Mouse (Mus musculus) liver, embryonic 15.5 days (tissue): ENCODE results near the gene Ccnl1. TPM values are rescaled to one million over a fixed set of nuclear protein-coding genes. Genes with fewer than 3 reads are reported as not detected.
A peak's percentile ranks its signal among the peaks of the same experiment; 100 is the strongest.

Experiments
- ATAC-seq: fragments of 200-750 bp; cut with Nextera tagmentation; 2 replicates; pipeline ENCODE4 v1.8.0; 2017; ENCODE audit warnings: moderate number of reproducible peaks, mild to moderate bottlenecking, moderate library complexity; ENCODE audit not compliant: insufficient read depth
- H3K27ac ChIP-seq: fragments of 300-500 bp; sonication (generic); replicated peaks from 2 replicates; pipeline ENCODE4 v1.5.1; 2015; ENCODE audit warnings: mild to moderate bottlenecking, inconsistent platforms
- H3K27me3 ChIP-seq: fragments of 300-500 bp; sonication (generic); 2 replicates; pipeline ENCODE4 v1.6.1; 2015; ENCODE audit warnings: mild to moderate bottlenecking, inconsistent platforms
- H3K36me3 ChIP-seq: fragments of 300-500 bp; sonication (generic); replicated peaks from 2 replicates; pipeline ENCODE4 v1.6.1; 2015; ENCODE audit warnings: moderate library complexity, mild to moderate bottlenecking, inconsistent platforms
- H3K4me1 ChIP-seq: fragments of 300-500 bp; sonication (generic); replicated peaks from 2 replicates; pipeline ENCODE4 v1.6.1; 2015; ENCODE audit warnings: inconsistent platforms
- H3K4me2 ChIP-seq: fragments of 300-500 bp; sonication (generic); 2 replicates; pipeline ENCODE4 v1.6.1; 2015; ENCODE audit warnings: moderate library complexity, mild to moderate bottlenecking, inconsistent platforms
- H3K4me3 ChIP-seq: fragments of 300-500 bp; sonication (generic); replicated peaks from 2 replicates; pipeline ENCODE4 v1.5.1; 2015; ENCODE audit warnings: mild to moderate bottlenecking, inconsistent platforms
- H3K9ac ChIP-seq: fragments of 300-500 bp; sonication (generic); 2 replicates; pipeline ENCODE4 v1.6.1; 2015; ENCODE audit warnings: moderate library complexity, mild to moderate bottlenecking, inconsistent platforms
- H3K9me3 ChIP-seq: fragments of 300-500 bp; sonication (generic); replicated peaks from 2 replicates; pipeline ENCODE4 v1.6.1; 2016; ENCODE audit warnings: inconsistent platforms
- WGBS: fragments of 180-500 bp; shearing (Covaris S2); methylation state at CpG from one replicate; pipeline ENCODE4 v1.1.7; 2015; ENCODE audit warnings: mixed read lengths; ENCODE audit not compliant: insufficient replicate concordance; 5-methylcytosine and 5-hydroxymethylcytosine counted together
- polyA plus RNA-seq: library from polyadenylated mRNA; unstranded; fragments of >200 nt; fragmentation: Nextera tagmentation; extraction: Ambion mirVana; gene quantifications from 2 replicates; pipeline ENCODE4 v1.2.1, GENCODE M21; 2015

The Ccnl1 gene
- polyA plus RNA-seq, 1 experiment from 2014 or later = 45.2 TPM

DNA sequence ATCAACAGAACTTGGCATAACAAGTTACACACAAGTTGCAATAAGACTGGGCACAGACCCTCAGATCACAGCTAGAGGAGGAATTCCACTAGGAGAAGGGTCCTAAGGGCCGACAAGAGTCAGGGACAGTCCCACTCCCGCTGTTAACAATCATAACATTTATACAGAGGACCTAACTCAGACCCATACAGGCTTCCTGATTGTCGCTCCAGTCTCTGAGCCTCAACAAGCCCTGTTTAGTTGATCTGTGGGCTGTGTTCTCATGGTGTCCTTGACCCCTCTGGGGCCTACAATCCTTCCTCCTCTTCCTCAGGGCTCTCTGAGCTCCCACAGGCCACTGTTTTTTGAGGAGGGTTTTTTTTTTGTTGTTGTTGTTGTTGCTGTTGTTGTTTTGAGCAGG, 18.2 kb upstream of the Ccnl1 start:
- no peaks in the 10 kb centered on the region for H3K27me3 ChIP-seq
- H3K4me1 ChIP-seq = peaks cover 23% of the 10 kb centered on the region
- no peak overlapping the region for H3K9ac ChIP-seq
- no peaks in the 10 kb centered on the region for H3K36me3 ChIP-seq
- 77% methylated on average over 3 of the region's 3 CpGs for WGBS
- H3K27ac ChIP-seq = no peak overlapping the region
- no peak for ATAC-seq
- no peak overlapping the region for H3K4me2 ChIP-seq
- H3K9me3 ChIP-seq = no peaks in the 10 kb centered on the region
- H3K4me3 ChIP-seq = no peak overlapping the region

DNA sequence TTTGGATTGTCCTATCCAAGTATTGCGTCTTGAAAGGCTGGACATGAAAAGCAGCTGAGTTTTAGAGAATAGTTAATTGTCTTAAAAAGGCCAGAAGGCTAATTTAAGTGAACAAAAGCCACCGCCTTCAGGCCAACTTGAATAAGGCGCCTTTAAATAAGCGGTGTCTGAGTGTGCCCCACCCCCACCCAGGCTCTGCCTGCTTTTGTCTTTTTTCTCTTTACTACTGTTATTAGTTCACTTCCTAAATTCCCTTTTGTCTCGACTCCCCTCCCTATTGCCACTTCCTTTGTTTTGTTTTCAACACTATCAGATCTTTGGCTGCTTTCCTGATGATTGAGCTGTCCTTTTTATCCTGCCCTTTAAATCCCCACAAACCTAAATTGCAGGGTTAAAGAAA, 17.3 kb upstream of the Ccnl1 start:
- Histone ChIP-seq H3K9me3 (no peaks in the 10 kb centered on the region), H3K27ac (peak overlapping the region; percentile 97), H3K4me3 (peak overlapping the region; percentile 75), H3K4me1 (peaks cover 23% of the 10 kb centered on the region), H3K36me3 (no peaks in the 10 kb centered on the region), H3K27me3 (no peaks in the 10 kb centered on the region), H3K4me2 (peak overlapping the region; percentile 76), H3K9ac (peak overlapping the region; percentile 59)
- no peak for ATAC-seq
- 2% methylated on average over 5 of the region's 5 CpGs for WGBS

DNA sequence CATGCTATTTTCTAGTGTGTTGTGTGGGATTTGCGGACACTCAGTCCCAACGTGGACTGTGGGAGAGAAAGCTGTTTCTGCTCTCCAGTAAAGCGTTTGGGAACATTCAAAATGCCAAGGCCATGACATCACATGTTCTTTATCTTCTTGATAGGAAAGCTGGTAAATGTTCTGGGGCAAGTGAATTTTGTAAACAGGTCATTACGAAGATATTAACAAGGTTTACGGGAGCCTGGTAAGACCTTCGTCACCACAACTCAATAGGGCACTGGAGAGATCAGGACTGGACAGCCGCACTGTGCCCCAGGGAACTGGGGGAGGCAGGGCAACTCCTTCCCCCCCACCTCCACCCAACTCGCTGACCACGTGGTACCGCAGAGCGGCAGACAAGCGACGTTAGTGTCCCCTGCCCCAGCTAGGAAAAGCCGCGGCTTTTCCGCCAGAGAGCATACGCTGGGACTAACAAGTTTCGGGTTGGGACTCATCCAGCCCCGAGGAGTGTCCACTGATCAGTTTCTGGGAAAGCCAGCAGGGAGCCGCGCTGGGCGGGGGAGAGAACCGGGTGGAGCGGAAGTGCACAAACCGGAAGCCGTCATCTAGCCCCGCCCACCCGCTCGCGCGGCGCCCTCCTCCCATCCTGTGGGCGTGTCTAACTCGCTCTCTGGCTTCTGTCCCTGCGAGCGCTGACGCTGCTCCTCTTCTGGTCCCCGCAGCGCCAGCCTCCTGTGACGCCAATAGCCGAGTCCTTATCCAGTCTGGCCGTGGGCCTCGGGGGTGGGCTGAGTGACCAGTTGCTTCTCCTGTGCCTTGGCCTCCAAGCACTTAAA, 16.4 kb upstream of the Ccnl1 start:
- Histone ChIP-seq H3K9me3 (no peaks in the 10 kb centered on the region), H3K9ac (peak overlapping the region; percentile 78), H3K27ac (peak overlapping the region; percentile 97), H3K27me3 (no peaks in the 10 kb centered on the region), H3K36me3 (no peaks in the 10 kb centered on the region), H3K4me2 (peak overlapping the region; percentile 76), H3K4me3 (peak overlapping the region; percentile 75), H3K4me1 (peaks cover 23% of the 10 kb centered on the region)
- under 1% methylated on average over 43 of the region's 43 CpGs for WGBS
- peak; percentile 96 for ATAC-seq

DNA sequence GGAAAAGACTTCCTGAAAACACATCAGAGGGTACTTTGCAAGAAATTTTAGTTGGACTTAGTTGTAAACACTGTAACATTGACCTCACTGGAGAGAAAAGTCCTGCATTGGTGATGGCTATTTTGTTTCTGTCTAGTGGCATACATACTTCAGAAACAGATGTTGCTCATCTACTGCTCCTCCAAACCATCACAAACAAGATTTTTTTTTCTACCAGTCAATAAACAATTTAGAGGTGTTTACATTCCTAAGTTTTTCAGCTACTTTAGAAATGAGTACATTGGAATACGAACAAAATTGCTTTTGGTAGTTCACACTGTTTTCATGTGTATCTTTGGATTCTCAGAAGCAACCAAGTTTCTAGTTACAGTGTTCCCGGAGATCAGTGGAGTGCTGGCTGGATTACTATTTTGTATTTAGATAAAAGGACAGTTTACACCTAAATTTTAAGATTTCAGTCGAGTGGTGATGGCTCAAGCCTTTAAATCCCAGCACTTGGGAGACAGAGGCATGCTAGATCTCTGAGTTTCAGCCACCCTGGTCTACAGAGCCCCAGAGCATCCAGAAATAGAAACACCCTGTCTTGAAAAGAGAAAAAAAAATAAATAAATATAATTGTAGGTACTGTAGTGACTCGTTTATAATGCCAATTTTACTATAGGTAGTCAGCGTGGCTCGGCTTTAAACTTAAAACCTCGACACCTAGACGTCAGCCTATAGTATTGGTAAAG, 15.6 kb upstream of the Ccnl1 start:
- peak overlapping the region; percentile 76 for H3K4me2 ChIP-seq
- WGBS = 40% methylated on average over 8 of the region's 8 CpGs
- no peaks in the 10 kb centered on the region for H3K27me3 ChIP-seq

DNA sequence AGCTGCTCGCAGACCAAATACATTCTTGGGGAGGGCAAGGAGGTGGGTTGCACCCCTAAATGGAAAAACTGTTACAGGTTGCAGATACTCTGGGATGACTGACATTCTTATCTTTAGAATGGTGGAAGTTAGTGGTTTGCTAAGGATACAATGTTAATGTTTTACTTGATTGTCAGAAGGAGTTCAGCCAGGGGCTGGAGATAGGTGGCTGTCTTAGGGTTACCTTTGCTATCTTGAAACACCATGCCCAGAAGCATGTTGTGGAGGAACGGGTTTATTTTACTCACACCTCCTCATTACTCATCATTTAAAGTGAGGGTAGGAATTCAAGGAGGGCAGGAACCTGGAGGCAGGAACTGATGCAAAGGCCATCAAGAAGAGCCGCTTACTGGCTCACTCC, 11.1 kb upstream of the Ccnl1 start:
- peaks cover 15% of the 10 kb centered on the region for H3K4me1 ChIP-seq
- 52% methylated on average over 3 of the region's 3 CpGs for WGBS
- no peak overlapping the region for H3K4me2 ChIP-seq
- no peak for ATAC-seq
- H3K4me3 ChIP-seq = no peak overlapping the region
- no peaks in the 10 kb centered on the region for H3K9me3 ChIP-seq
- no peak overlapping the region for H3K9ac ChIP-seq
- H3K27ac ChIP-seq = no peak overlapping the region
- H3K36me3 ChIP-seq = no peaks in the 10 kb centered on the region
- H3K27me3 ChIP-seq = no peaks in the 10 kb centered on the region

More for the DNA sequence above, 15.6 kb upstream of the Ccnl1 start:
- H3K4me1 ChIP-seq = peaks cover 23% of the 10 kb centered on the region
- no peak for ATAC-seq
- H3K36me3 ChIP-seq = no peaks in the 10 kb centered on the region
- H3K4me3 ChIP-seq = peak overlapping the region; percentile 75
- peak overlapping the region; percentile 78 for H3K9ac ChIP-seq
- peak overlapping the region; percentile 97 for H3K27ac ChIP-seq
- H3K9me3 ChIP-seq = no peaks in the 10 kb centered on the region

DNA sequence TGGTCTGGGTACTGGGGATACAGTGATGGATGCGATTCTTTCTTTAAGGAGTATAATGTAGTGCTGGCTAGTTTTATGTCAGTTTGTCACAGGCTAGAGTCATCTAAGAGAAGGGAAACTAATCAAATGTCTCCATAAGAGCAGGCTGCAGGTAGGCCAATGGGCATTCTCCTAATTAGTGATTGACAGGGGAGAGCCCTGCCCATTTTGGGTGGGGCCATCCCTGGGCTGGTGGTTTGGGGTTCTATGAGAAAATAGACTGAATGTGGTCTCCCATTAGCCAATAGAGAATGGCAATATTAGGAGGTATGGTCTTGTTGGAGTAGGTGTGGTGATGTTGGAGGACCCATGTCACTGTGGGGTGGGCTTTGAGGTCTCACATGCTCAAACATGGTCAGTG, 8.3 kb upstream of the Ccnl1 start:
- Histone ChIP-seq H3K4me3 (no peak overlapping the region), H3K4me1 (peaks cover 19% of the 10 kb centered on the region), H3K9ac (no peak overlapping the region), H3K36me3 (no peaks in the 10 kb centered on the region), H3K4me2 (no peak overlapping the region), H3K27ac (no peak overlapping the region), H3K9me3 (no peaks in the 10 kb centered on the region), H3K27me3 (no peaks in the 10 kb centered on the region)
- ATAC-seq = peak; percentile 29; the same call in 1 of the 2 replicates
- 82% methylated on average over 1 of the region's 1 CpGs for WGBS

DNA sequence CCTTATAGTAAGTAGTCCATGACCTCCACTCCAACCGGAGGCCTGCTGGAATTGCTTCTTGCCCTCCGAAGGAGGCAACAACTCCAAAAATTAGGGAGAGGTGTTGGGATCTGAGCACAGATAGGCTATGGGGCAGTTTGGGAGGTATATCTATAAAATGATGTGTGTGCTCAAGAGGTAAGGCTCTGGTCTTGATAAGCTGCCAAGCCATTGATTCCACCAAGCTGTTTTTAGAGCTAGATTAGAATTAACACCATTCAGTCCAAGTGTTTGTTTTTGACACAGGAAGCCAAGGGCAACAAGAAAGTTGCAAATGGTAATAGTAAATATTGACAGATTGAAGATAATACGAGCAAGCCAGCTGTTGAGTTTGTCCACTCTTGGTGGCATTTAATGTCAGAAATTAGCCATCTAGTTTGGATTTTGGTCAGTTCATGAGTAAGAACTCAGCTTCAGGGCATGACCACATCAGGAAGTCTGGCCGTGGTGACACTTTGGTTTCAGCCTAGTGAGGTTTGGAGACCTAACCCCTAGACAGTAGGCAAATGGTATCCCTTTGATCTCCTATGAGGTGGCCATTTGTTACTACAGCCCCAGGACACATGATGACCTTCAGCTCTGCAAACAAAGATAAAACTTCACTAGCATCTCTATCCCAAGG, 4.4 kb upstream of the Ccnl1 start:
- ATAC-seq = no peak
- Histone ChIP-seq H3K27me3 (no peaks in the 10 kb centered on the region), H3K4me2 (peak overlapping the region; percentile 18; the same call in 1 of the 2 replicates), H3K4me3 (no peak overlapping the region), H3K9ac (0 out of 2 replicates have a peak overlapping the region, but pooled peaks have one; percentile 2), H3K4me1 (peaks cover 45% of the 10 kb centered on the region), H3K9me3 (no peaks in the 10 kb centered on the region), H3K27ac (peak overlapping the region; percentile 99), H3K36me3 (no peaks in the 10 kb centered on the region)
- 28% methylated on average over 4 of the region's 4 CpGs for WGBS

DNA sequence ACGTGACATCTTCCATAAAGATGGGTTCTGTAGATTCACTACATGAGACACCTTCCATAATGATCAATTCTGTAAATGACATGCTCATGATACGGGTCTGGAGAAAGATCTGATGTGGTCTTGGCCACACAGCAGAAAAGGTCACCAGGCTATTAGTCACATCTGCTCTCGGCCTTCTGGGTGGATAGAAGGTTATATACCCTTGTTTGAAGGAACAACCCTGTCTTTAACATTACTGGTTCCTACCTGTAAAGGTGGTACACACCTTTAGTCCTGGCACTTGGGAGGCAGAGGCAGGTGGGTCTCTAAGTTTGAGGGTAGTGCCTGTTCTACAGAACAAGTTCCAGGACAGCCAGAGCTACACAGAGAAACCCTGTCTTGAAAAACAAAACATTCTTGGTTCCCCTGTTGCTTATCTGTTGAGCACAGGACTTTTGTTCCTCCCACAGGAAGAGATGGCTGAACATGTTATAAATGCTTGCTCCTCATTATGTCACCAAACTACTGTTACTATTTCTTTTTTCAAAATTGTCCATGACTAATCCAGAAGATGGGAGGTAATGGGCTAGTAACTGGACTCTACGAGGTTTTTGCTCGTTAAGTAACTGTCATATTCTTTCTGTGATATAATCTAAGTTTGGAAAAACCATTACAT, 2.4 kb upstream of the Ccnl1 start:
- Histone ChIP-seq H3K9ac (peak overlapping the region; percentile 42; the same call in 1 of the 2 replicates), H3K4me1 (peaks cover 59% of the 10 kb centered on the region), H3K4me2 (peak overlapping the region; percentile 73), H3K4me3 (no peak overlapping the region), H3K27me3 (no peaks in the 10 kb centered on the region), H3K9me3 (no peaks in the 10 kb centered on the region), H3K36me3 (peaks cover 14% of the 10 kb centered on the region), H3K27ac (peak overlapping the region; percentile 99)
- 35% methylated on average over 5 of the region's 5 CpGs for WGBS
- no peak for ATAC-seq

DNA sequence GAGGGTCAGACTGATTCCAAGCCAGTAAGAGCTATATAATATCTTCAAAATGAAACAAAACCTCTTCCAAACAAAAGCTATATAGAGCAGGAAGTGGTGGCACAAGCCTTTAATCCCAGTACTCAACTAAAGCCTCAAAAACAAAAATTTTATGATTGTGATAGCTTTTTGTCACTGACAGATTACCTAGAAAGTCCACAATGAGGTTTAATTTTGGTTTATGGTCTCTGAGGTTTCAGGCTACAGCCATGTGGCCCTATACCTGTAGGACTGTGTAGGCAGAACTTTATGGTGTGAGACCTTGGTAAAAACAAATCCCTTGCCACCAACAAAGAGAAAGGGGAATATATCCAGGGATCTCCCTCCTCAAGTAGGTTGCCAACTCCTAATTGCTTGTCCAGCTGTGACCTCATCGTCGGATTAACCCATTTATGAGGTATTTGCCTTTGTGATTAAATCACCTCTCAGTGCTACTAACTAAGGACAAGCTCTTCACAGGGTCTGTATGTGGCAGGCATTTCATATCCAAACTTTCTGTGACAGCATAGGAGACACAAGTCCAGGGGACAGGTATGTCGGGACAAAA, 1.5 kb upstream of the Ccnl1 start:
- Histone ChIP-seq H3K4me3 (peak overlapping the region; percentile 99), H3K9ac (peak overlapping the region; percentile 100), H3K9me3 (no peaks in the 10 kb centered on the region), H3K4me1 (peaks cover 62% of the 10 kb centered on the region), H3K36me3 (peaks cover 18% of the 10 kb centered on the region), H3K4me2 (peak overlapping the region; percentile 73), H3K27ac (peak overlapping the region; percentile 99), H3K27me3 (no peaks in the 10 kb centered on the region)
- no peak for ATAC-seq
- WGBS = 75% methylated on average over 3 of the region's 3 CpGs

DNA sequence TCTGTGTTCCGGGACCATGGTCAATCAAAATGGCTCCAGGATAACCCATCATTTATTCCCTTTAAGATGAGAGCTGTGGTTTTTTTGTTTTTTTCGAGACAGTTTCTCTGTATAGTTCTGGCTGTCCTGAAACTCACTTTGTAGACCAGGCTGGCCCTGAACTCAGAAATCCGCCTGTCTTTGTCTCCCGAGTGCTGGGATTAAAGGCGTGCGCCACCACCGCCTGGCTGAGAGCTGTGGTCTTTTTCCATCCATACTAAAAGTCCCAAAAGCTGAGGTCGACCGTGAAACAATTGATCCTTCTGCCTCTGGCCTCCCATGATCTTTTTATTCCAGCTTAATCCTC, 764 bp upstream of the Ccnl1 start:
- H3K4me1 ChIP-seq = peaks cover 66% of the 10 kb centered on the region
- ATAC-seq = no peak

More for the DNA sequence above, 764 bp upstream of the Ccnl1 start:
- Histone ChIP-seq H3K36me3 (peaks cover 23% of the 10 kb centered on the region), H3K9ac (peak overlapping the region; percentile 100), H3K27ac (peak overlapping the region; percentile 99), H3K4me3 (peak overlapping the region; percentile 99), H3K9me3 (no peaks in the 10 kb centered on the region), H3K27me3 (no peaks in the 10 kb centered on the region), H3K4me2 (peak overlapping the region; percentile 73)
- WGBS = 15% methylated on average over 9 of the region's 9 CpGs
